Mouse (Mus musculus): Measurements from ENCODE around the gene Slc15a5.

DNA sequence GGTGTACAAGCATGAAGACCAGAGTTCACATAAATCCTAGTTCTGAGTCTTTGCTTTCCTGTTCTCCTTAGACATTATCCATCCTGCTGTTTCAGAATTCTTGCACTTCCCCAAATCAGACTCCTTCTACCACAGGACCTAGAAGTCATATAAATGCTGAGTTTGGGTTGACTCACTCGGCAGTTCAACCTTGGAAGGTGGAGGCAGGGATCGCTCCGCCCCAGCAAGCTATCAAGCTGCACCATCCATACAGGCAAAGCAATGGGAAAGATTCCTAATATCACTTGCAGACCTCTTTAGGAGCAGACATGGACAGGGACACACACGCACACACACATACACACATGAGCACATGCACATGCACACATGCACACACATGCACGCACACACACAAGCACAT, 142.2 kb downstream of the Slc15a5 start:
- TF ChIP-seq CTCF (IDR thresholded peaks at IDR 0.05; ENCODE audit: low read depth, low read length) = no peak
- TF ChIP-seq EP300 (IDR thresholded peaks at IDR 0.05; ENCODE audit: insufficient read depth, low read depth, low read length) = no peak
- TF ChIP-seq POLR2A (IDR thresholded peaks at IDR 0.05; ENCODE audit: insufficient read depth, low read length) = no peak
